Mouse (Mus musculus): ENCODE data around the gene Mpeg1.
A peak's percentile ranks its signal among the peaks of the same experiment; 100 is the strongest.

Gene Mpeg1

DNA sequence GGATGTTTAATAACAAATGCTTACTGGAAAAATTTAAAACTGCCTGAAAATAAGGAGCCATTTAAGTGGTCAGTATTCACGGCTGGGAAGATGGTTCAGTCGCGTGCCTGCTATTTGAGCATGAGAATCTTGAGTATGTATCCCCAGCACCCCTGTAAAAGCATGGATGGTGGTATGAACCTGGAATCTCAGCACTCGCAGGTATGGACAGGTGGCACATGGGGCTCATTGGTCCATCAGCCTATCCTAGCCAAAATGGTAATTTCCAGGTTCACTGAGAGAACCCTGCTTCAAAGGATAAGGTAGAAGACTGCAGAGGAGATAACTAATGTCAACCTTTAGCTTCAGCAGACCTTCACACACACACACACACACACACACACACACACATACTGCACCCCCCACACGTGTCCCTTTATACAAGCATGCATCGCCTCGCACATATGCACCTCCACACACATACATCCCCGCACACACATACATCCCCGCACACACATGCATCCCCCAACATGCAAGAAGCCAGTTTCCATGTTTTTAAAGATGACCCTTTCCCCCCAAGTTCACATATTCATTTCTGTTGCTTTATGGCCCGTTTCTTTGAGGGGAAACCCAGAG lies 5.1 kb downstream of the Mpeg1 start:
- DNase-seq (ENCODE audit: low read depth, low spot score) = no peak

GRCm38 (mm10) chr19:12466204-12466603 lies 5.6 kb downstream of the Mpeg1 start:
- DNase-seq (ENCODE audit: low read depth, low spot score) = no peak

DNA sequence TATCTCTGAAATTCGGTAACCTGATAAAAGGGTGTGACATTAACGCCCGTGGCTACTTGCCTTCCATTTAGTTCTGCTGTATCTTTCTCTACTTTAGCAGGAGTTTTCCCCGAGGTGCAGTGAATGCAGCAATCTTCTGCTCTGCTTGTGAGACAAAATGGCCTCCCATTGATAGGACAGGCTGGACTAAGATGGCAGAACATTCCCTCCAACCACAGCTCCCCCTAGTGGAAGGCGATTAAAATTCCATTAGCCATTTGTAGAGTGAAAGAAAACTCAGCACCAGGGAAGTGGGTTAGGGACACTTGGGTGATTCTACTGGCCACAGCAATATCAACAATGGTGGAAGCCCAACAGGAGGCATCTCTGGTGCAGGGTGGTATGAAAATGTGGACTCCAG lies 6.9 kb downstream of the Mpeg1 start:
- DNase-seq (ENCODE audit: low read depth, low spot score) = peak; percentile 47

- DNase-seq (ENCODE audit: low read depth, low spot score) = no peak
Observed at GRCm38 (mm10) chr19:12471866-12472265, 11.3 kb downstream of the Mpeg1 start.

DNA sequence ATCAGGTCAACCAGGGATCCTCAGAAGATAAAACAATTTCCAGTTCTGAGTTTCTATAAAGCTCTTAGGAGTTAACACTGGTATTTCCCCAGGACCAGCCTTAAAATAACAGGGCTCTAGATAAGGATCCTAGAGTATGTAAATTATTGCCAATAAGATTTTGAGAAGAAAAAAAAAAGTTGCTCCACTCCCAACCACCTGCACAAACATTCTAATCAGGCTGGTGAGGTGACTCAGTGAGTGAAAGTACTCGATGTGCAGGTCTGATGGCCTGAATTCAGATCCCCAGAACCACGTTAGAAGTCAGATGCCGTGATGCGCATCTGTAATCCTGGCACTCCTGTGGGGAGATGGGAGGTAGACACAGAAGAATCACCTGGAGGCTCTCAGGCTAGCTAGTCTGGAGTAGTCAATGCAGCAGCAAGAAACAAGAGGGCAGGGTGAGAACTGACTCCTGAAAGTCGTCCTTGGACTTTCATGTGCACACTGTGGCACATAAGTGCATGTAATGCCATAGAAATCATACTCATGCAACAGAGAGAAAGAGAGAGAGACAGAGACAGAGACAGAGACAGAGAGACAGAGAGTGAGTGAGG lies 11.9 kb downstream of the Mpeg1 start:
- DNase-seq (ENCODE audit: low read depth, low spot score) = no peak

- DNase-seq (ENCODE audit: low read depth, low spot score) = no peak
Observed at GRCm38 (mm10) chr19:12473201-12473641, 12.6 kb downstream of the Mpeg1 start.

DNA sequence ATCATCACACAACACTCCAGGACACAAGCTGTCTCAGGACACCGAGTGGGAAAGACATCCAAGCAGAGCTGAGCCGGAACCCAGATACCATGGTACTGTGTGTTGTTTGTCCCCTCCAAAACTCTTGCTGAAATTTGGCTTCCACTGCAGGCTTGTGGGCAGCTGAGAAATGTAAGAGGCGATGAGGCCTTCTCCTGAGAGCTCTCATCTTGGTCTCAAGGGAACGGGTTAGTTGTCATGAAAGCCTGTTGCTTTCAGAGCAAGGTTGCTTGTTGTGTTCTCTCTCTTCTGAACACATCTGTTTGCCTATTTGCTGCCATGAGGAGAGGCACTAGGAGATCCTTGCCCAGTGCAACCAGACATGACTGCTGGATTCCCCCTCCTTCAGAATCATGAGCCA lies 13.4 kb downstream of the Mpeg1 start:
- no peak for DNase-seq (ENCODE audit: low read depth, low spot score)

GRCm38 (mm10) chr19:12475380-12476250 lies 15.0 kb downstream of the Mpeg1 start:
- no peak for DNase-seq (ENCODE audit: low read depth, low spot score)

- no peak for DNase-seq (ENCODE audit: low read depth, low spot score)
Observed at GRCm38 (mm10) chr19:12476721-12477270, 16.2 kb downstream of the Mpeg1 start.

DNA sequence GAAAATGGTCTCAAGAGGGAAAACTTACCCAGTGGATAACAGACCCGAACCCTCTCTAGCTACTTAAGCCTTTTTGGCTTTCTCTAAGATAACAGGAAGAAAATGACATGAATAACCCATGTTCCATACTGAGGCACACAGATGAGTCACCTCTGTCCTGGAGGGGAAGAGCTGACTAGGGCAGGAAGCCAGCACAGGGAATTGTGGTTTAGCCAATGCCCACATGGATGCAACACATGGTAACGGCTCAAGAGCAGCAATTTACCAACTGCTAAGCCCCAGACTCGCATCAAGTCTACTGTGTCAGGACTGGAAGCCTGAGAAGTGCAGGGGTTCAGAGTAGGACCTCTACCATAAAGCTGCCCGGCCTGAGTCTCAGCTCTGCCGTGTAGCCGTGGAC lies 17.8 kb downstream of the Mpeg1 start:
- DNase-seq (ENCODE audit: low read depth, low spot score) = no peak

DNA sequence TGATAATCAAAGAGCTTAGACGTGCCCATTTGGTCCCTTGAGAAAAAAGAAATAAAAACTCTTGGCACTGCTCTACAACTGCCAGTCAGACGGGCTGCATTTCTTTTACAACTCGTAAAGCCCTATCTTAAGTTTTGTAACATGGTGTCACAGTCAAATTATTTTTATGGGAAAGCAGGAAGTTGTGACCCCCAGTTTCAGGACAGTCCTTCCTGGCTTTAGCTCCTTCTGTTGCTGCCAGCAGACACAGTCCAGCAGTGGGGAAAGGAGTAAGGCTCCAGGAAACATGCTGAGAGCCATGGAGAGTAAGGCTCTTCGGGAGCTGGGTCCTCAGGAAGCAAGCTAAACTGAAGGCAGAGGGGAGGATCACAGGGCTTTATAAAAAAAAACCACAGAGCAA lies 23.2 kb downstream of the Mpeg1 start:
- DNase-seq (ENCODE audit: low read depth, low spot score) = no peak

GRCm38 (mm10) chr19:12484210-12484609 lies 23.6 kb downstream of the Mpeg1 start:
- no peak for DNase-seq (ENCODE audit: low read depth, low spot score)

DNA sequence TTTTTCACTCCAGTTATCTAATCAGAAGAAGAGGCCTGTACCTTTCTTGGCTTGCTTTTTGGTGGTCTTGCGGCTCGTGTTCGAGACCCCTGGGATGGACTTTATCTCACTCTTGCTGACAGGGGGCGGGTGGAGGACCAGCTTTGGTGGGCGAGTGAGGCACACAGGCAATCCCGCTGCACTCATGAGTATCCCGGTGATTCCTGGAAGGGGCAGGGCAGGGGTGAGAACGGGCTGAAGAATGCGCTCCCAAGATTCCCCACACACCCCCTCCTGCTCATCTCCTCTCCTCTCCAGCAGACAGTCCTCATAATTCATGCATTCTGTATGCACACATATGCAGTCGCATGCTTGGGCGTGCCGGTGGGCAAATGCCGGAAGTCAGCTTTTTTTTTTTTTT lies 24.6 kb downstream of the Mpeg1 start:
- DNase-seq (ENCODE audit: low read depth, low spot score) = no peak

- DNase-seq (ENCODE audit: low read depth, low spot score) = no peak
Observed at GRCm38 (mm10) chr19:12485631-12486030, 25.1 kb downstream of the Mpeg1 start.

DNA sequence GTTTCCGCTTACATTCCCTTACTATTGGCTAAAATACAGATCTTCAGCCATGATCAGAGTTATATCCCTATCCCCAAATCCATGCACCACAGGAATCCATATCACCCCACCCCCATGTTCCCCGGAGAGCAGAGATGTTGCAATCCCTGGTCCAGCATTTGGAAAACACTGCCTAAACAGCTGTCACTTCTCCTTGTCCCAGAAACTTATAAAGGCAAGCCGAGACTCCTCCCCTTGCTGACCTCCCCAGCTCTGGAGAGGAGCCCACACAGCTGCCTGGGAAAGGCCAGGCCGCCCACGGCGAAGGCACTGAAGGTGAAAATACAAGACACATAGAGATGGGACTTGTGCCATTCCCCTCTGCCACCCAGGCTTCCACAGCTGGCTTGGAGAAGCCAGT lies 26.3 kb downstream of the Mpeg1 start:
- DNase-seq (ENCODE audit: low read depth, low spot score) = no peak

DNA sequence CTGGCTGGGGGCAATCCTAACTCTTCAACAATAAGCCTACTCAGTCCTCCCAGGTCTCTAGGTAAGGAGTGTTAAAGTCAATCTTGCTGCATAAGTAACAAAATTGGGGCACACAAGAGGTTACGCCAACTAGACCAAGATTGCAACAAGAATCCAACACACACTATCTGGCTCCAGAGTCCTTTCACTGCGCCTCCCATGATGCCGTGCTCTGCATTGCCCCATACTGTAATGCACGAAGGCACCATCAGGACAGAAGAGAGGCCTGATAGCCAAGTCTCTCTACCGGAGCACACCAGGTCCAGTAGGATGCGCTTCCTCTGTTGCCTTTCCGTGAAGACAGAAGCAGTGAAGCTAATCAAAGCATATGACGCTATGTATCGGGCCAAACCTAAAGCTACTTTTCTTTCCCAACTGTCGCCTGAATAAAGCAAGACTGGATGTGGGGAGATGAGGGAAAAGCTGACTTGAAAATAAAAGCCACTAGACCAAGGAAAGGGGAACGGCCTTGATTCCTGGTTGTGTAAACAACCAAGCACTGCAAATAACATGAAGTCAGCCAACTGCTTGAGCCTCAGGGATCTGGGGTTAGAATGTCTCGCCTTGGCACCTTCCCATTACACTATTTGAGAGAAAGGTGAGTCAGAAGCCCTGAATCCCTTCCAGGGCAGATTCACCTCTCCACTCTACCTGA lies 27.1 kb downstream of the Mpeg1 start:
- DNase-seq (ENCODE audit: low read depth, low spot score) = no peak

DNA sequence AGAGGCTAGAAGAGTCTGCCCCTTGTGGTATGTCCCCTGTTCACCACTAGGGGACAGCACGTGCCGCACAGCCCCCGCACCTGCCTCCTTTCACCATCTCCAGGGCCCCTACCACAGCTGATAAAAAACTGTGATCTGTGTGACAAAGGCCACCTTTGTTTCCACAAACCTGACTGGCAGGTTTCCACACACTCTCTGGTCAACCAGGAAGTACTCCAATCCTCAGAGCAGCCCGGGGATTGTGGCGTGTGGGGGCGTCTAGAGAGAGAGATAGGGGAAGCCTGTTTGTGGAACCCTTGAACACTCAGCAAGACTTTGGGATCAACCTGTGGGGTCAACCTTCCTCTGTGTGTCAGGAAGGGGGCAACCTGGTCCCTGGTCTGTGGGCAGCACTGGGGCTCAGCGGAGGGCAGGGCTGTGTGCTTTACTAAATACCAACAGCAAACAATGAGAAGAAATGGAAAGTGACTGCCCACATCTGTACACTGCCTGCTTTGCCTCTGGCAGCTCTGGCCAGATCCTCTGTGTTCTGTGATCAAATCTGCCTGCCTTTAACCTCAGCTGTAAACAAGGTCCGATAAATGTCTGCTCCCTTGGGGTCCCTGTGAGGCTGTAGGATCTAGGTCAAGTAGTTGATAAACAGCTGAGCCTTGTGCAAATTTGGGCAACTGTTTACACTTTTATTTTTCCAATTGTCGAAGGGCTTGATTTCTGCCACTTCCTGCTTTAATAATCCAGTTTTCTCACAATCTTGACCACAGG lies 27.8 kb downstream of the Mpeg1 start:
- peak; percentile 33 for DNase-seq (ENCODE audit: low read depth, low spot score)

GRCm38 (mm10) chr19:12488969-12489674 lies 28.5 kb downstream of the Mpeg1 start:
- peak; percentile 46 for DNase-seq (ENCODE audit: low read depth, low spot score)

GRCm38 (mm10) chr19:12489675-12490570 lies 29.3 kb downstream of the Mpeg1 start:
- no peak for DNase-seq (ENCODE audit: low read depth, low spot score)
